Mouse (Mus musculus) left cerebral cortex, adult 8-10 months (tissue): Measurements from ENCODE around the gene Gm28035. TPM values are rescaled to one million over a fixed set of nuclear protein-coding genes. Genes with fewer than 3 reads are reported as not detected.

ENCODE experiments used
- DNase-seq, 2 experiments: peaks; one replicate each; pipeline ENCODE4 v3.0.0; 2022; ENCODE audit warnings: low spot score in 2 of 2
- total RNA-seq, 4 experiments: library from RNA; stranded (reverse); gene quantifications; 2 replicates each; pipeline ENCODE4 v1.2.4; 2022

The Gm28035 gene
- total RNA-seq, 4 experiments from 2014 or later: 3.8 to 8.8 (median 5.5) TPM

DNA sequence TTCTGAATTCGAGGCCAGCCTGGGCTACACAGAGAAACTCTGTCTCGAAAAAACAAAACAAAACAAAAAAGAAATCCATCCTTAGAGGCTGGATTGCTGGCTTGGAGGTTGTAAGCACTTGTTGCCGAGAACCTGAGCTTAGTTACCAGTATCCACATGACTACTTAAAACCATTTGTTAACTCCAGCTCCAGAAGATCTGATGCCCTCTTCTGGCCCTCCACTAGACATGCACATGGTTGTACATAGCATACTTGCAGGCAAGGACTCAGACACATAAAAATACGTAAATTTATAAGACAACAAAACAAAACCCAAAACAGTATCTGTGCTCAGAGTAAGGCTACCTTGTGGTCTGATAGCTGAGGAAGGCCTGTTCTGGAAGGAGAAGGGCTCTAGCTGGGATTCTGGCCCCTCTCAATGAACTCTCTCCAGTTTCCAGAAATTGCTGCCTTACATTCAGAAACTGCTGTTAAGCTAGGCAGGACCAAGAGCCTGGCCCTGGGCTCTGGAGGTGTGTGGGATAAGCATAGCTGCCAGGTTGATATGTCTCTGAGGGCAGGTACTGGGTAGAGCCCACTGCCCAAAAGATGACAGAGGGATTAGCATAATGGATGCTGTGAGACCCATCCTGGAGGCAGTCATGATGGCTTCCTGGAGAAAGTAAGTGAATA is 20.8 kb downstream of the Gm28035 start:
- no peak for DNase-seq

DNA sequence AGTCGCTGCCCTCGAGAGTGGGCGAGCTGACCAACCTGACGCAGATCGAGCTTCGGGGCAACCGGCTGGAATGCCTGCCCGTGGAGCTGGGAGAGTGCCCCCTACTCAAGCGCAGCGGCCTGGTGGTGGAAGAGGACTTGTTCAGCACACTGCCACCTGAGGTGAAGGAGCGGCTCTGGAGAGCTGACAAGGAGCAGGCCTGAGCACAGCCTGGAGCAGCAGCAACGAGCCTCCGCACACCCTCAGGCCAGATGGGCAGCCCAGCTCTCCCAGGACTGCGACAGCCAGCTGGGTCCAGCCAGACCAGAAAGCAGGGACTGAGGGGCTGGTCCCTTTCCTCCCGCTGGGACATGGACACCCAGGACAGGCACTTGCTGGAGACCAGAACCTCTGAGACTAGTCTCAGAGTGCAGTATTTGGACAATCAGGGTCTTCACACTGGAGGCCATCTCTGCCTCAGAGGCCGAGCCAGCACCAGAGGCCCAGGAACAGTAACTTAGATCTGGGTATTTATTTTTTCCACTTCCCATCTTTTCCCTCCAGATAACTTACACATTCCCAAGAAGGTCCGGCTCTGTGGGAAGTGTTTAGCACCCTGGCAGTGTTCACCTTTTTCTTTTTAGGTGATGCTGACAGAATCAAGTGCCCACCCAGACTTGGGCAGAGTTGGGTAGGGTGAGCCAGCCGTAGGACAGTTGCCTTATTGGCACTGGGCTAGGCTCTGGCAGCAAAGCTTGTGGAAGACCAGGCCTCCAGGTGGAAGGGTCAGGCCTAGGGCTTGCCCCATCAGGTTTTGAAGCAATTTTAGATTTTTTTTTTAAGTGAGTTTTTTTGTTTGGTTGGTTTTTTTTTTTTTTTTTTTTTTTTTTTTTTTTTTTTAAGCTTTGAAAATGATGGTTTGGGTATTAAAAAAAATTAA is 21.8 kb downstream of the Gm28035 start:
- no peak for DNase-seq

DNA sequence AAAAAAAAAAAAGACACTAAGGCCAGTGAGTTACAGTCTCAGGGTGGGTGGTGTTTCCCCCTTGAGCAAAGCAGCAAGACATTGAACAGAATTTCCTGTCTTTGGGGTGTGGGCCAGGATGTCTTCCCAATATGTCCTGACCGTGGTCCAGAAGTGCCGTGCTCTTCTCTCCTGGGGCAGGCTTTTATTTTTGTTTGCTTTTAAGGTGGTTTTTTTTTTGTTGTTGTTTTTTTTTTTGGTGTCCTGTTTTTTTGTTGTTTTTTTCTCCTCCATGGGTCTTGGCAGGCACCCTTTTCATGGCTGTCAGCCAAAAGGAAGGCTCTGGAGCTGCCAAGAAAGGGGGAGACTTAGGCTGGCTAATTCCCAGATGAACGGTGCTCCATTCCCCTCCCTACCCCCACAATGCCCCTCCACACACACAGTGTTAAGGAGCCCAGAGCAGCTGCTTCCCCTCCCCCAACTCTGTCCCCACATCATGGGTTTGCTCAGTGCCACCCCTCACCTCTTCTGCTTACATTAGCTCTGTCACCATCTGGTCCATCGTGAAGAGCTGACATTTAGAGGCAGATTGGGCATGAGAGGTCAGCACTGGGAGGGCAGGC is 22.6 kb downstream of the Gm28035 start:
- DNase-seq: no peak

DNA sequence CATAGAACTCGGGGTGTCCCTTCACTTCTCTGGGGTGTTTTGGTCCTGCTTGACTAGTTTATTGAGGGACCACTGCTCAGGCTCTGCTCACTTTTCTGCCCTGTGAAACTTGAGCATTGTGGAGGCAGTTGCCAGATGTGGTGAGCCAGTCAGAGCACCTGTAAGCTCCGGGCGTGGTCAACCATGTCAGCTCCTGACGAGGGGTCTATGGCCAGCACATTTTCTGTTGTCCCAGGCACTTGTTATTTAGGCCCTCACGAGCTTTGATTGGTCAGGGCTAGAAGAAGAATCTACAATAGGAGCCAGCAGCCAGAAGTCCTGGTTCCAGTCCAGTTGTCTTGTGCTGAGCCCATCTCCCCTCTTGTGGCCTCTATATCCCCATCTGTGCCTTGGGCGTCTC is 23.4 kb downstream of the Gm28035 start:
- DNase-seq: no peak

DNA sequence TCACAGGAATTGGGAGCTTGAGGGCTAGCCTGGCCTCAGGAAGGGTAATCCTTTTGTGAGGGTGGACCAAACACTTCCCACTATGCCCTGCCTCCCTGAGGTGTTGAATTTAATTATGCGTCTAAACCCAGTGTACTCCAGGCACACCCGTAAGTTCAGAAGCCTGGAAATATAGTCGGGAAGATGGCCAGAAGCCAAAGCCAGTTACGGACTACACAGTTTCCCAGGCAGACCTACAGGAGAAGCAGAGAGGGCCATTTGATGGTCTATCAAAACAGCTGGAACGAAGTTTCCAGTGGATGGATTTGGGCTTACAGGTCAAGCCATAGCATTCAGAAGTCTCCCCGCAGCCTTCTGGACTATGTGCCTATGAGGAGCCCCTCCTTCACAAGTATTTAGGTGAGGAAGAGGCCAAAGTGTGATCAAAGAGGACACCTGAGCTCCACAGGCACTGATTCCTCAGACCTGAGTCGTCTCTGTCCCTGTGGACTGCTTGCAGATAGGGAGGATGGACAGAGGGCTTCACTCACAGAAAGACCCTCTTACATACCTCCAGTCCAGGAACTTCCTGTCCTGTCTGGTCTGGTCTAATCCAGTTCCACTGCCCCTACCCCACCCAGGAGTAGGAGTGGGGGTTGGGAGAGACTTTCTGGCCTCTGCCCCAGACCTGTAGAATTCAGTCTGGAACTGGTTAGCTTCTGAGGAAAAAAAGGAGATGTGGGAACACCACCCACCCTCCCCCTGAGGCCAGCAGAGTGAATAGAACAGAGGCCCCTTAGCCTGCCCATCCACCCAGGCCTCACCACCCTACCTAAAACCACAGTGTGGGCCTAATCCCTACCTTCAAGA is 24.5 kb downstream of the Gm28035 start:
- DNase-seq: no peak

DNA sequence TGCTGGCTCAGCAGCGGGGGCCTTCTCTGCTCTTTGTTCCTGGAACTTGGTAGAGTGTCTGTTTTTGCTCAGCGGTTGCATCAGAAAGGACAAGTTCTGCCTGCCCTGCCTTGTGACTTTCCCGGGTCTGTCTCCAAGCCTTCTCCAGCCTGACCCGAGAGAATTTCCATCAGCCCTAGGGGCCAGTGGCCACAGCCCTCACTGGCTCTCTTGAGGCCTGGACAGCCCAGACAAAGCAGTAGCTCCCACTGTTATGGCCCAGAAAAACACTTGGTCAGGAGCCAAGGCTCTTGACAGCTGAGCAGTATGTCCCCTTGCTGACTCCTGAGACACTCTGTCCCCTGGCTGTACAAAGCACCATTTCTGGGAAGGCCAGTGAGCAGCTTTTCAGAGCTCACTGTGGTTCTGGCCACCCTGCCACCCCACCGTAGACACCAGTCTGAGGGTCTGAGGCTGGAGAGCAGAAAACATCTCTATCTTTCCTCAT is 25.4 kb downstream of the Gm28035 start, which contains the start of gene Phyhd1:
TSS of gene Phyhd1 (plus strand) at position 437 of the 487 bp plus-strand sequence.
- DNase-seq: peak in 1 of 2 experiments; percentile 70

DNA sequence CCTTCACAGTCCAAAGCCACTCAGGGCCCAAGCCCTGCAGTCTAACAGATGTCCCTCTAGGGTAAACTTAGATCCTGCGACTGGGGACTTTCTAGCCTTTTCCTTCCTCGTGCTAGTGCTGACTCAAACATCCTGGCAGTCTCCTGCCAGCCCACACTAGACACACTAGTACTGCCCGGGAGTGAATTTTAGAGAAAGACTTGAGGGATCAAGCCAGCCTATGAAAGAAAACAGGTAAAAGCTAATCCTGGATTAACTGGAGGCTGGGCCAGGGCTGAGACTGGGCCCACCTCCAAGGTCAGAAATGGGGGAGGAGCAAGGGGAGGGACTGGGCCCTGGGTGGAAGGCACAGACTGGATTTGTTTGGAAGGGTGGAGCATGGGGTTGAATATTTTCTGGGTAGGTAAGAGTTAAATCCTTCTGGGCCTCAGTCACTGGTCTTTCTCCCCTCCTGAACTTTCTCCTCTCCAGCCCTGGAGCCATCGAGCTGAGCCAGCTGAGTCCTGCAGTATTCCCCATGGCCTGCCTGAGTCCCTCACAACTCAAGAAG is 26.1 kb downstream of the Gm28035 start:
- no peak for DNase-seq

DNA sequence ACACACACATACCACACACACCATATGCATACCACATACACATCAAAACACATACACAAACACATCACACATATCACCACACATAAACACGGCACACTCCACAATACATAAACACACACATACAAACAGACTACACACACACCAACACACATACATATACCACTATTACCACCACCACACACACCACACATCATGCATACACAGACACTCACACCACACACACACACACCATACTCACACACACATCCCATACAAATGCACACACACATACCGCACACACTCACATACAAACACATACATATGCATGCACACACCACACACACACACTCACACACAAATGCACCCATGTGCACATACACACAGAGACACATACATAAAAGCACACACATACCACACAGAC is 27.1 kb downstream of the Gm28035 start:
- DNase-seq: no peak

DNA sequence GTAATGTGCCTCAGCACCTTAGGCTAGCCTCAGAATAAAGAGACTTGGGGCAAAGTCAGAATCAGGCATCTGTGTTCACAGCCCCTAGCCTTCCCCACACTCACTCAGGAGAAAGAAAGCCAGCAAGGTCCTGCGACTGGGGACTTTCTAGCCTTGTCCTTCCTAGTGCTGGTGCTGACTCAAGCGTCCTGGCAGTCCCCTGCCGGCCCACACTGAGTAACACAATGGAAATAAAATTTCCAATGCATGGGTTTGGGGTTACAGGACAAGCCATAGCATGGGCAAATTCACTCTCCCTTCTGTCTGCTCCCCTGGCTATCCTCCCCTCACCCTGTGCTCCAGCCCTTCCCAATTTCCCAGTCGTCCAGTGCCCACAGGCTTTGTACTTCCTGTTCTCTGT is 28.0 kb downstream of the Gm28035 start:
- DNase-seq: no peak

DNA sequence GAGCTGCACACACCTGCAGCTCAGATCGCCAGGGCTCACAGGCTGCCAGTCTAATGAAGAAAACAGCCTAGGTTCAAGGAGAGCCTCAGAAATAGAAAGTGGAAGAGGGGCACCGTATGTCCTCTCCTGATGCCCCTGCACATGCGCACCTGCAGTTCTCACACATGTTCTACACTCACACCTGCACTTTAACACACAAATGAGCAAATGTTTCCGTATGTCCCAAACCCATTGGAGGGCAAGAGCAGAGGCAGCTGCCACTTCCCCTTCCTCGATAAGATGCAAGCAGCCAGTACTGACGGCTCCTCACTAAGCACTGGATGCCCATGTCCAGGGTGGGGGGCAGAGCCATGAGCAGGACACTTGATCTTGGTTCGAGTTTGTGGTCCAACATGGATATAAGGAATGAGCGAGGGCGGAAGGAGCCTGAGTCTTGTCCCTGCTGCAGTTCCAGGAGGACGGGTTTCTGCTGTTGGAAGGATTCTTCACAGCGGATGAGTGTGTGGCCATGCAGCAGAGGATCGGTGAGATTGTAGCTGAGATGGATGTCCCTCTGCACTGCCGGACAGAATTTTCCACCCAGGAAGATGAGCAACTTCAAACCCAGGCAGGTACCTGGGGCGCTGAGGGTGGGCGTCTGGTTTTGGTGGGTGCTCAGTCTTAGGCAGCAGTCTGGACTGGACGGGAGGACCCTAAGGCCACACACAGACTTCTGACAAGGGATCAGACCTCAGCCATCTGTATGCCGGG is 29.0 kb downstream of the Gm28035 start:
- no peak for DNase-seq

DNA sequence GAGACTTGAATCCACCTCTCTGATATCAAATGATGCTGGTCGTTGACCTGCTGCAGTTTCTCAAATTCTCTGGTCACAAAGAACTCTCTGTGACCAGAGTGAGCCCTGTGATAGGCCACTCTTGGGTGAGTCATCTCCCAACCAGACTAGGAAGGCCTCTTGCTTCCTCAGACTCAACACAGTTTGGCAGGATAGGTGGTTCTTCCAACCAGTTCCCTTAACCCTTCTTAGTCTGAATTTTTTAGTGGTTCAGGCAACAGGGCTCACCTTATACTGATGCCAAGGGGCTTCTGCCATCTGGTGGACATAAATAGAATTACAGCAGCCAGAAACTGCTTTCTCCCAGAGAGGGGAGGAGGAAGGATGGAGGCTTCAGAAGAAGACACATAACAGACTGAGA is 29.8 kb downstream of the Gm28035 start:
- DNase-seq: peak in 1 of 2 experiments; percentile 64

DNA sequence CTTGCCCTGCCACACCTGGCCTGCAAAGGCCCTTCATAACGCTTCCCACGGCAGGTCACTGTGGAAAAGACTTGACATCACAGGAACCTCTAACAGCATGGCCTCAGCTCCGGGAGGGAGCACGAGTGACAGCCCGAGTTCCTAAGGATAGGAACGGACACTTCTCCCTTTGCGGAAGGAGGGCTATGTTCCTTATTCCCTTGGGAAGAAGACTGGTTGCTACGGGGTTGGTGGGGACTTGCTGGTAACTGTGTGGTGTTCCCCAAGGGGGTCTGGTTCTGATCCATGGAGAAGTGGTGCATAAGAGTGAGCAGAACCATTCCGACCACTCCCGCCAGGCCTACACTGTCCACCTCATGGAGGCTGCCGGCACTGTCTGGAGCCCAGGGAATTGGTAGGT is 40.4 kb downstream of the Gm28035 start, which contains the start of gene Gm28038:
TSS of gene Gm28038 (plus strand) at position 301 of the 400 bp plus-strand sequence.
- no peak for DNase-seq

DNA sequence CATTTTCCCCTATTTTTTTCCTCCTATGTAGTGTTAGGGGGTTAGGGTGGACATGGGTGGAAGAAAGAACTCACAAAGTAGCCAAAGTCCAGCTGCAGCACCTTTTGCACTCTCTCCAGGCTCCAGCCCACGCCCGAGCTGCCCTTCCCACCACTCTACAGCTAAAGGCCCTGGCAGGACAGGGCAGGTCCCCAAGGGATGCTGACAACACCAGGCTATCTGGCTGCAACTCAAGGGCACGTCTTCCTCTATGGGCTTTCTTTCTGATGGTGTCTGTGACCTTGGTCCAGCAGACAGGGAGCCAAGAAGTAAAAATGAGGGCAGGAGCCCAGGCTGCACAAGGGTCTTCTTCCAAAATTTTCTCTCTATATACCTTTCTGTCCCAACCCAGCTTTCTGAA is 41.3 kb downstream of the Gm28035 start:
- DNase-seq: no peak

DNA sequence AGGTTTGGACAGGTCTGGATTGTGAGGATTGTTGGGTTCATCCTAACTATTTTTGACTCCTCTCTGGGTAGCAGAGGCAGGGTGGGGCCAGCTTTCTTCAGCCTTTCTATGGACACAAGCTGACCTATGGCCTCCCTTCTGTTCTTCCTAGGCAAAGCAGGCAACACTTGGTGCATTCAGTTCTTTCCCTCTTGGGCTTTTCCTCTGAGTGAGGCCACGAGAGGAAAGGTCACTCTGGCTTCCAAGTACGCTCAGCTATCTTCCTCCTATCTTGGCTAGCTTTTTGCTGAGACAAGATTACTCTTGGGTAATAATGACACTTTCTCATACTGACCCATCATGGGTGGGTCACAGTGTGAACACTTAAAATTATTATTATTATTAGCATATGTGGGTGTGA is 42.8 kb downstream of the Gm28035 start:
- DNase-seq: no peak

DNA sequence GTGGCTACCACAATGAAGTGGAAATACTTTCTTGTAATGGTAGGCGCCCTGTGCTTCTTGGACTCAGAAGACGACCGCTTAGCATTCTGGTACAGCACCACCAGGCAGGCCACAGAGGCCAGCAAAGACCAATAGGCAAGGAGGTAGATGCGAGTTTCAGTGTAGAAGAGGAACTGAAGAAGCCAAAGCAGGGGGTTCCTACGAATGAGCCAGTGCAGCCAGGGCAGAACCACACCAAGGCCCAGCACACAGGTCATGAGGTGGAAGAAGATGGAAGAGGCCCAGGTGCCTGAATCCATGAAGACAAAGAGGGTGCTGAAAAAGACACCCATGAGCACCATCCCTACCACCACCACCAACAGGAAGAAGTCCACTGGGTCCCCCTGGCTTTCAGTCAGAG is 44.6 kb downstream of the Gm28035 start:
- DNase-seq: no peak

DNA sequence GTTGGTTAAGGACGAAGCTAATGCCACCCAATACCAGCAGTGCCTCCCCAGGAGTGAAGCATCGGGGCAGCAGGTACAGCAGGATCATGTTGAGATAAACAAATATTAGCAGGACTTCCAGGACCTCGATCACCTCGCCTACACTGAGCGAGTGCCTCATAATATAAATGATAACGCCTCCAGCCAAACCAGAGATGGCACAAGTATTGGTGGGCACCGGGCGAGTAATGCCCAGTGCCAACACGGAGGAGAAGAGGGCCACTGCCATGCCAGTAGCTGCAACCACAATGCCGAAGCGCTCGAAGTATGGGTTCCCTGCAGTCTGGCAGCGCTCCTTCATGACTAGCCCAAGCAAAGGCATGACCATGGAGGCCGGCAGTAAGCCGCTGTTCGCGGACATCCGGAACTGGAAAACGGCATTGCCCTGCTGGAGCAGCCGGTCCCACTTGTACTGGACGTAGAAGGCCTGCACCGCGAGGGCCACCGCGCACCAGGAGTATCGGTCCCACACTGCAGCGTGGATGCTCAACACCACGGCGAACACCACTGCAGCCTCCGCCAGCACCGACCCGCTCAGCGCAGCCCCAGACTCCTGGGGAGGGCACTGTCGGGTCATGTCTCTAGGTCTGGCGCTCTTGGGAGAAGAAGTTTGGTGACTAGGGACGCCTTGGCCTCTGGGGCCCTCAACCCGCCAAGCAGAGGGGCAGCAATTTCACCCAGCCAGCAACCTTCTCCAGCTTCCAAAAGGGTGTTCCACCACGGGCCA is 45.2 kb downstream of the Gm28035 start:
- DNase-seq: no peak

DNA sequence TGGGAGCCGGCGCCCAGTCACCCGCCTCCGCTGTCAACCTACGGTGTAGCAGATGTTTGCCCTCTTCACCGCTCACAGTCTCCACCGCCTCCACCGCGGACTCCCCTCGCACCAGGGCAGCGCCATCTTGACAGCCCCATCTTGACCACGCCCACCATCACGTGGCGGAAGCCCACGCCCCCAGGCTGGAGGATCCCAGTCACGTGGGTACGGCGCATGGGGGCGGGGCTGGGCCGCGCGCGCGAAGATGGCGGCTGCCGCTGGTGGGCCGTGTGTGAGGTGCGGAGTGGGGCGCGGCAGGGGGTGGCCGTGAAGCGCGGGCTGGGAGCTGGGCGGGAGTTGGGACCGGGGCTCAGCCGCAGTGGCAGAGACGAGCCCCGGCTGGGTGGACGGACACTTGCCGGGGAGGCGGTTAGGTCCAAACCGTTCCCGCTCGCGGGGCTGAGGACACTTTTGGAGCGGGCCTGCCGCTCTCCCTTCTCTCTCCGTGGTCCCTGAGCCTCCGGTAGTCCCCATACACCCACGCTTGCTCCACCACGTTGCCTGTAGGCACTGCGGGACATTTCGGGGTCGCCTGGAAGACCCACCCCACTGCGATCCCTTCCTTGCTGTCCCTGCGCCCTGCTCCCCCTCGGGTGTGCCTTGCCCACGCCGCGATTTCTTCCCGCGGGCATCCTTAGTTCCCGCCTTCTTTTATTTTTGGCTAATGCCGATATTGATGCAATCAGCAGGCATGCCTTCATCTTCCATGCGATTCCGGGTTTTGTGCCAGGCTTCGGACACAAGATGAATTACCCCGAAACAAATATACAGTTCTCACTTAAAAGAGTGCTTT is 46.0 kb downstream of the Gm28035 start, which contains the start of the genes Dolk and Nup188:
TSS of gene Dolk (minus strand) at position 143 of the 835 bp plus-strand sequence.
TSS of gene Nup188 (plus strand) at position 206 of the 835 bp plus-strand sequence.
- DNase-seq: peak; percentile 91

DNA sequence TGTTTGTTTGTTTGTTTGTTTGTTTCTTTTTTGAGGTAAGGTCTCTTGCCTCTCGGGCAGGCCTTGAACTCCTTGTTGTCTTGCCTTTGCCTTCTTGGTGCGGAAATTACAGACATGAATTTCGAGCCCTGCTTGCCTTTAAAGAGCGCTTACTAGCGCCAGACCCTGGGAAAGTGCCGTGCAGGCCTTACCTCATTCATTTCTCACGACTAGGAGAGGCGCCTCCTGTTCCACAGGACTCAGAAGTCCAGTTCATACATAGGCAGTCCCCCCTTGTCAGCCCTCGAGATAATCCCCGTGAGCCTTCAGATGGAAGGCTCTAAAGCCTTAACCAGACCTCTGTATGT is 46.6 kb downstream of the Gm28035 start:
- no peak for DNase-seq
